Mouse (Mus musculus) embryonic facial prominence, embryonic 14.5 days (tissue): ENCODE measurements at regions not wholly inside any gene's neighbourhood (a gene's known extent, or its start where the extent isn't known, plus 50 kb on each side); places are given as distances from the start of the nearest gene placed in this dataset.
A peak's percentile ranks its signal among the peaks of the same experiment; 100 is the strongest.

ENCODE experiments used
- ATAC-seq: fragments of 200-750 bp; cut with Nextera tagmentation; 2 replicates; pipeline ENCODE4 v1.8.0; 2017; ENCODE audit warnings: low read depth, moderate number of reproducible peaks, moderate TSS enrichment
- DNase-seq: peaks from one replicate; pipeline ENCODE4 v3.0.0-alpha.2; 2015; ENCODE audit warnings: low spot score
- H3K27ac ChIP-seq: fragments of 300-500 bp; sonication (generic); replicated peaks from 2 replicates; pipeline ENCODE4 v1.5.1; 2014; ENCODE audit warnings: low read depth, mild to moderate bottlenecking, low read length, moderate library complexity
- H3K27me3 ChIP-seq: fragments of 300-500 bp; sonication (generic); replicated peaks from 2 replicates; pipeline ENCODE4 v1.6.1; 2014; ENCODE audit warnings: low read length; ENCODE audit not compliant: control insufficient read depth, insufficient read depth
- H3K36me3 ChIP-seq: fragments of 300-500 bp; sonication (generic); 2 replicates; pipeline ENCODE4 v1.6.1; 2014; ENCODE audit warnings: low read length, mixed read lengths; ENCODE audit not compliant: control insufficient read depth, insufficient read depth
- H3K4me1 ChIP-seq: fragments of 300-500 bp; sonication (generic); 2 replicates; pipeline ENCODE4 v1.6.1; 2014; ENCODE audit warnings: antibody characterized with exemption, low read length; ENCODE audit not compliant: control insufficient read depth, insufficient read depth
- H3K4me2 ChIP-seq: fragments of 300-500 bp; sonication (generic); 2 replicates; pipeline ENCODE4 v1.6.1; 2014; ENCODE audit warnings: low read depth, mild to moderate bottlenecking, low read length, moderate library complexity, mixed read lengths
- H3K4me3 ChIP-seq: fragments of 300-500 bp; sonication (generic); 2 replicates; pipeline ENCODE4 v1.5.1; 2014; ENCODE audit warnings: low read depth, mild to moderate bottlenecking, low read length
- H3K9ac ChIP-seq: fragments of 300-500 bp; sonication (generic); 2 replicates; pipeline ENCODE4 v1.6.1; 2014; ENCODE audit warnings: low read depth, mild to moderate bottlenecking, low read length, moderate library complexity, mixed read lengths
- H3K9me3 ChIP-seq: fragments of 300-500 bp; sonication (generic); 2 replicates; pipeline ENCODE4 v1.6.1; 2016; ENCODE audit warnings: low read length; ENCODE audit not compliant: control insufficient read depth
- WGBS: fragments of 180-500 bp; shearing (Covaris S2); extraction: QIAGEN DNeasy Blood & Tissue Kit; methylation state at CpG from one replicate; pipeline ENCODE4 v1.1.7; 2014; 5-methylcytosine and 5-hydroxymethylcytosine counted together

- H3K9ac ChIP-seq, result no peak overlapping the region
- peak; percentile 15 for DNase-seq
- WGBS, result 54% methylated on average over 15 of the region's 15 CpGs
Observed at GRCm38 (mm10) chr17:48814753-48815504, 117.2 kb upstream of the Lrfn2 start.

GRCm38 (mm10) chr17:48816588-48817324, 115.4 kb upstream of the Lrfn2 start:
- no peaks in the 10 kb centered on the region for H3K36me3 ChIP-seq
- ATAC-seq, result no peak
- WGBS, result 68% methylated on average over 9 of the region's 9 CpGs

More at GRCm38 (mm10) chr17:48814753-48815504, 117.2 kb upstream of the Lrfn2 start:
- no peak overlapping the region for H3K4me2 ChIP-seq
- no peaks in the 10 kb centered on the region for H3K27me3 ChIP-seq
- no peak overlapping the region for H3K4me3 ChIP-seq
- no peak for ATAC-seq
- H3K27ac ChIP-seq, result no peak overlapping the region
- H3K36me3 ChIP-seq, result no peaks in the 10 kb centered on the region
- H3K9me3 ChIP-seq, result no peaks in the 10 kb centered on the region
- no peaks in the 10 kb centered on the region for H3K4me1 ChIP-seq

GRCm38 (mm10) chr17:48817551-48817950, 114.6 kb upstream of the Lrfn2 start:
- ATAC-seq (no peak), DNase-seq (no peak)
- no peaks in the 10 kb centered on the region for H3K4me1 ChIP-seq
- no peak overlapping the region for H3K4me2 ChIP-seq
- H3K27me3 ChIP-seq, result no peaks in the 10 kb centered on the region
- H3K9me3 ChIP-seq, result no peaks in the 10 kb centered on the region
- H3K9ac ChIP-seq, result no peak overlapping the region
- WGBS, result 75% methylated on average over 13 of the region's 13 CpGs
- no peaks in the 10 kb centered on the region for H3K36me3 ChIP-seq
- no peak overlapping the region for H3K4me3 ChIP-seq
- H3K27ac ChIP-seq, result no peak overlapping the region

More at GRCm38 (mm10) chr17:48816588-48817324, 115.4 kb upstream of the Lrfn2 start:
- Histone ChIP-seq H3K4me3 (no peak overlapping the region), H3K4me2 (no peak overlapping the region), H3K9me3 (no peaks in the 10 kb centered on the region), H3K4me1 (no peaks in the 10 kb centered on the region), H3K27me3 (no peaks in the 10 kb centered on the region), H3K27ac (no peak overlapping the region), H3K9ac (no peak overlapping the region)
- DNase-seq, result peak; percentile 16

- peak; percentile 13 for DNase-seq
- Histone ChIP-seq H3K4me2 (no peak overlapping the region), H3K27ac (no peak overlapping the region), H3K4me1 (no peaks in the 10 kb centered on the region), H3K36me3 (no peaks in the 10 kb centered on the region), H3K9me3 (no peaks in the 10 kb centered on the region), H3K4me3 (no peak overlapping the region), H3K27me3 (no peaks in the 10 kb centered on the region), H3K9ac (no peak overlapping the region)
- no peak for ATAC-seq
- WGBS, result 70% methylated on average over 1 of the region's 1 CpGs
Observed at GRCm38 (mm10) chr17:48819703-48820102, 112.5 kb upstream of the Lrfn2 start.

- Histone ChIP-seq H3K4me2 (no peak overlapping the region), H3K27me3 (no peaks in the 10 kb centered on the region), H3K4me3 (no peak overlapping the region), H3K9ac (no peak overlapping the region), H3K4me1 (no peaks in the 10 kb centered on the region), H3K27ac (no peak overlapping the region), H3K36me3 (no peaks in the 10 kb centered on the region), H3K9me3 (no peaks in the 10 kb centered on the region)
- no peak for DNase-seq
- 89% methylated on average over 20 of the region's 20 CpGs for WGBS
- no peak for ATAC-seq
Observed at GRCm38 (mm10) chr17:48822101-48822876, 109.9 kb upstream of the Lrfn2 start.

- 75% methylated on average over 9 of the region's 9 CpGs for WGBS
- ATAC-seq (no peak), DNase-seq (no peak)
- Histone ChIP-seq H3K4me1 (no peaks in the 10 kb centered on the region), H3K4me2 (no peak overlapping the region), H3K27me3 (no peaks in the 10 kb centered on the region), H3K36me3 (no peaks in the 10 kb centered on the region), H3K4me3 (no peak overlapping the region), H3K9ac (no peak overlapping the region), H3K27ac (no peak overlapping the region), H3K9me3 (no peaks in the 10 kb centered on the region)
Observed at GRCm38 (mm10) chr17:48823921-48824320, 108.3 kb upstream of the Lrfn2 start.

GRCm38 (mm10) chr17:48825212-48825913, 106.8 kb upstream of the Lrfn2 start:
- Histone ChIP-seq H3K4me3 (no peak overlapping the region), H3K27ac (no peak overlapping the region), H3K9me3 (no peaks in the 10 kb centered on the region), H3K27me3 (no peaks in the 10 kb centered on the region), H3K9ac (no peak overlapping the region), H3K4me1 (no peaks in the 10 kb centered on the region), H3K4me2 (no peak overlapping the region), H3K36me3 (no peaks in the 10 kb centered on the region)
- WGBS, result 56% methylated on average over 9 of the region's 9 CpGs
- no peak for ATAC-seq
- DNase-seq, result no peak
